Comparison of ENCODE assay signal across 6 mouse cellular contexts in the genomic region with DNA sequence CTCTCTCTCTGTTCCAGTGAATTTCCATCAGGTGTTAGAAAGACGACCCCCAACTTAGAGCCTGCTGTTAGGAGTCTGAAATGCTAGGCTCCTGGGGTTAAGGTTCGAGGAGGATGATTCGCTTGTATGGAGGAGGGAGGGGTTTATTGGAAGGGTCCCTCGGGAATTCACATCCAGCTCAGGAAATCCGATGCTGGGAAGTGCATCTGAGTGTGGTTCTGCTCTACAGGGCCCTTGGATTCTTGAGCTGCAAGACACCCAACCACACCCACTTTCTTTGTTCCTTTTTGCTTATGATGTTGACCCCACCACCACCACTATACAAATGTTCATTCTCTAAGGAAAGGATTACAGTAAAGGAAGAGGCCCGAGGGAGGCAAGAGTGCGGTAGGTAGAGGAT.
DNase-seq lines count a peak whose midpoint lies in the region.

No protein-coding gene starts in this region.

- DNase-seq in embryo, embryonic 11 days: peak; percentile 3
- DNase-seq in embryo, embryonic 10 days (ENCODE audit: low spot score): no peak
- peak; percentile 88 for DNase-seq in heart, adult 11 months
- no peak for DNase-seq in heart, postnatal 10 days
- DNase-seq in ZHBTc4 (ENCODE audit: low read depth, low spot score): peak; percentile 53
- DNase-seq in cerebellum, adult 11-12 months: no peak

- intact Hi-C loops in heart, postnatal 10 days (cut with DNase I): loop anchor here (5.0 kb wide), 3 partner anchors 206 to 861 kb away; no protein-coding TSS in a partner anchor

Comparison
In these comparisons a context has a peak if more than half of its experiments do, and no peak if none do; other contexts are left out.
1. DNase-seq: peak in embryo, embryonic 11 days (single experiment), heart, adult 11 months (single experiment) and ZHBTc4 (single experiment); none in embryo, embryonic 10 days (single experiment), heart, postnatal 10 days (0 of 2) and cerebellum, adult 11-12 months (single experiment).